Mouse (Mus musculus) megakaryocyte, embryonic 14.5 days (primary cell): ENCODE data around the gene Scfd2.

Experiments used
- FLI1 ChIP-seq: IDR thresholded peaks from 2 replicates; pipeline ENCODE4 v1.6.1; 2012; ENCODE audit warnings: low read length, inconsistent platforms, mixed read lengths
- GATA1 ChIP-seq: IDR thresholded peaks from 3 replicates; pipeline ENCODE4 v1.6.1; 2012; ENCODE audit warnings: mixed read lengths, low read length, inconsistent platforms, borderline replicate concordance

DNA sequence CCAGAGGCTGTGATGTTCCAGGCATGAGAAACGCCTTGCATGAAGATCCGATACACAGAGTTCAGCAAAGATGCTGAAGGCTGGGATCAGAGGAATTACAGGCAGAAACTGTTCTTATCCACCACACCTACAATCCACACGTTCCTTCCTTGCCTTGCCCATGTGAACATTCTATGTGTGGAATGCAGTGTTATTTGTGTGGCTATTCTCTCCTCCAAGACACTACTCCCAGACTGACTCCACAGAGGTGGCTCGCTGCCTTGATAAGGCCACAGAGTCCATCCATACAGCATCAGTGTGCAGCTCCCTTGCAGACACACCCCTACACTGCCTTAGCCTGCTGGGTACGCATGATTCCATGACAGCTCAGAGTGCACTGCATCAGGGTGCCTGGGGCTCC, 221.5 kb downstream of the Scfd2 start:
- no peak for TF ChIP-seq GATA1
- no peak for TF ChIP-seq FLI1
